Mouse (Mus musculus): Measurements from ENCODE around the gene Slc16a2.
"Not testable (repeated sequence)": the region's sequence is repeated elsewhere in the genome, so short reads cannot be mapped to it uniquely, and the experiment has no call there.

DNA sequence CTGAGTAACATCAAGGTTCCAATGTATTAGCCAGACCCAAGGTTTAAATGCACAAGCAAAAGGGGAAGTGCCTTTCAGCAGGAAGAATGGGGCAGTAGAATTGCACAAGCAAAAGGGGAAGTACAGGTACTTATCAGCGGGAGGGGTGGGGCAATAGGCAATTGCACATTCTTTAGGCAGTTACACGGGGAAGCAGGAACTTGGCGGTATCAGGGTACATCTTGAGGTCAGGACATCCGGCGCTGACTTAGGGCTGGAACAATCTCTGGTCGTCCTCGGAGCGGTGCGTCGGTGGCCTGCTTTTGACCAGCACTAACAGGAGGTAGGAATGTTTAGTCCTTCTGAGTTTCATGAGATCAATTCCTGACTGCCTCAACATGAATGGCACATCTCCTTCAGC, 157.3 kb downstream of the Slc16a2 start:
- not testable (repeated sequence) for TF ChIP-seq POLR2A (IDR thresholded peaks at IDR 0.05; ENCODE audit: control insufficient read depth, extremely low read depth, insufficient read depth, low read length, poor library complexity); CTCF (IDR thresholded peaks at IDR 0.05; ENCODE audit: borderline replicate concordance, control insufficient read depth, extremely low read depth, insufficient read depth, low read length, poor library complexity)
